Mouse (Mus musculus): ENCODE data around the gene Stmn1. TPM values are rescaled to one million over a fixed set of nuclear protein-coding genes. Genes with fewer than 3 reads are reported as not detected.
"Not testable (repeated sequence)": the region's sequence is repeated elsewhere in the genome, so short reads cannot be mapped to it uniquely, and the experiment has no call there.

The Stmn1 gene
- total RNA-seq, 2 experiments from 2014 or later = 50.0 to 79.2 TPM

GRCm38 (mm10) chr4:134483696-134484095 lies 15.6 kb downstream of the Stmn1 start:
- DNase-seq = no peak
- intact Hi-C loops (cut with DNase I) = no loop called here

GRCm38 (mm10) chr4:134484231-134484630 lies 16.1 kb downstream of the Stmn1 start:
- DNase-seq = no peak
- intact Hi-C loops (cut with DNase I) = no loop called here

DNA sequence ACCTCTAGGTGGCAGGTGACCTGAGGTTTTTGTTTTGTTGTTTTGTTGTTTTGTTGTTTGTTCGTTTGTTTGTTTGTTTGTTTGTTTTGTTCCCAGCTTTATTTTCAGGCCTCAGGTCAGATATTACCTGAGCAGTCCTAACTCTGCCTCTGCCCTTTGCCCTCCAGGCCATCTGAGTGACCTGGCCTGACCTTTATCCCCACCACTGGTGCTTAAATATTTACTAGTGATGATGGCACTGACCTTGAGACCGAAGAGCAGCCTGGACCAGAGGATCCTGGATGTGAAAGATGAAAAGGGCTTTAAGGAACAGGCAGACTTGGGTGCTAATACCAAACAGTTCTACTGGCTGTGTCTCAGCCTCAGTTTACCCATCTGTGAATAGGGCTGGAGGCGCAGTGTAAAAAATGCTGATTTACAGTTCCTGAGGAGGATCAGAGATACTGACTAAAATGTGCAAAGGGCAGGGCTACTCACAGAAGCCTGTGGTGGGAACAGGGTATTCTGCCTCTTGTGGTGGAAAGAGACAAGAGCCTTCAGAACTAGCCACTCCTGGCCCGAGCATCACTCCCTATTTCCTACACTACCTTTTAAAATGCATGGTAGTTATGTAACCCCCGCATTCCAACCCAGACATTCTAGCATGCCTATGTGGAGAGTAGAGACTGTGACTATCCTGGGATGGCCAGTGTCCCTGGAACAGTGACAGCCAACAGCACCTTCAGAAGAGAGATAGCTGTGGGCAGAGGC lies 17.2 kb downstream of the Stmn1 start:
- intact Hi-C loops (cut with DNase I) = no loop called here
- no peak for DNase-seq

- DNase-seq = no peak
Measured at GRCm38 (mm10) chr4:134488211-134488610, 20.1 kb downstream of the Stmn1 start.

GRCm38 (mm10) chr4:134489986-134490665 lies 22.0 kb downstream of the Stmn1 start:
- intact Hi-C loops (cut with DNase I) = no loop called here

More at GRCm38 (mm10) chr4:134488211-134488610, 20.1 kb downstream of the Stmn1 start:
- intact Hi-C loops (cut with DNase I) = no loop called here

DNA sequence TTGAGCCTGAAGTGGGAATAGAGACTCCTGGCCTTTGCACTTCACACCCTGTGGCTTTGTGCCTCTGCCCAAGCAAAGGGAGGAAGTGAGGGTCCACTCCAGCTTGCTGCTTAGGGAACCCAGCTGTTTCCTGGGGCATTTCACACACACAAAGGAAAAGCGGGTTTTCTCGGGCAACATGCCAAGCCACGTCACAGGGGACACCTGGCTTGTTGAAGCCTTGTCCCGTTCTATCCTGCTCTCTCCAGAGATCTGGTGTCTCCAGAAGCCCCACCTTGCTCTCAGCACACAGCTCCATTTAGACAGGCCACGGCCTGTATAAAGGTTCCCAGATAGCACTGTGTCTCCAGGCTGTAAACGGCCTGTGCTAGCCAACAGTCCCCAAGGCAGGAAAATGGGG lies 23.6 kb downstream of the Stmn1 start:
- intact Hi-C loops (cut with DNase I) = no loop called here
- peak in 1 of 2 experiments; percentile 42 for DNase-seq

More at GRCm38 (mm10) chr4:134489986-134490665, 22.0 kb downstream of the Stmn1 start:
- DNase-seq = no peak

GRCm38 (mm10) chr4:134494161-134494560 lies 26.0 kb downstream of the Stmn1 start:
- DNase-seq; intact Hi-C loops (cut with DNase I): not testable (repeated sequence)

- DNase-seq = no peak
- intact Hi-C loops (cut with DNase I) = no loop called here
Measured at GRCm38 (mm10) chr4:134494780-134495545, 26.8 kb downstream of the Stmn1 start.

- intact Hi-C loops (cut with DNase I) = no loop called here
- no peak for DNase-seq
Measured at GRCm38 (mm10) chr4:134495546-134495923, 27.4 kb downstream of the Stmn1 start.

DNA sequence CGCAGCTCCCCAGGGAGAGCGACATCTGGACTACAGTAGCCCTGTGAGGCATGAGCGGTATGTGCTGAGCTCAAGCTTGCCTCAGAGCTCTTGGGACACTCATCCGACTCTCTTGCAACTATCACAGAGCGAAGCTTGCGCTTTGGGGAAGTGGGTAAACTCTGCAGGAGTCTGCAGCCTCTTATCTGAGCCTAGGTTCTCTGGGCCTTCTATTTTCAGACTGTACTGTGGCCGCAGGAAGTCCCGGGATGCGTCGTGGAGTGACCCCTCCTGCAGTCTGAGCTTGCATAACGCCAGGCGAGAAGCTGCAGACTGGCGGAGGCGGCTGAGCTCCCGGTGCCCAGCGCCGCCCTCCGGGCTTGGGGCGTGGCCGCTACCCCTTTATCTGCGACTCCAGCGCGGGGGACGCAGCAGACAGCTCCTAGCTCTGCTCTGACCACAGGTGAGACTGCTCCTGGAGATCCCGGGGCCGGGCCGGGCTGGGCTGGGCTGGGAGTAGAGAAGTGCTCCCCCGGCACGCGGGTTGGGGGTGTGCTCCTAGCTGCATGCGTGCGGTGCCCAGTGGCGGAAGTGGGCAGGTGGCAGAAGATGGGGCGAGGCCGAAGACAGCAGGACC lies 28.6 kb downstream of the Stmn1 start, which contains the start of gene Paqr7:
Gene Paqr7, plus strand, starts transcription at position 103 of the 616 bp plus-strand sequence.
- intact Hi-C loops (cut with DNase I) = no loop called here
- DNase-seq = peak; percentile 79 to 80

DNA sequence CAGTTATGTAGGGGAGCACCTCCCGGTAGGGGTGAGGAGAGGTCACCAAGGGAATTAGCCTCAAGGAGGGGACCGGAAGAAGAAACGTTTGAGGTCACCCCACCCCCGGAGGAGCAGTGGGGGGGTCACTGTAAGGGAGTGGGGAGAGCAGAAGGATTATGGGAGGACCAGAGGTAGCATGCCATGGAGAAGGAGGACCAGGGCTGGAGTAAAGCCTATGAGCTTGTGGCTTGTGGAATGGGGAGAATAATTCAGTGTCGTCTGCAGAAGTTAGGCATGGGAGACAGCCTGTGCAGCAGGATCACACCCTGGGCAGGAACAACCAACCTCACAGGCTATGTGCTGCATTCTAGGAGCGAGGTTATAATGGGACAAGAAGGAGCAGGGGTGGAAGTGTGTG lies 29.1 kb downstream of the Stmn1 start:
- no peak for DNase-seq
- intact Hi-C loops (cut with DNase I) = no loop called here

GRCm38 (mm10) chr4:134497986-134498731 lies 30.0 kb downstream of the Stmn1 start:
- intact Hi-C loops (cut with DNase I) = no loop called here
- DNase-seq = no peak

- DNase-seq; intact Hi-C loops (cut with DNase I): not testable (repeated sequence)
Measured at GRCm38 (mm10) chr4:134498983-134499382, 30.9 kb downstream of the Stmn1 start.

GRCm38 (mm10) chr4:134501095-134501494 lies 33.0 kb downstream of the Stmn1 start:
- intact Hi-C loops (cut with DNase I) = no loop called here
- no peak for DNase-seq

GRCm38 (mm10) chr4:134503686-134504357 lies 35.7 kb downstream of the Stmn1 start:
- DNase-seq = no peak
- intact Hi-C loops (cut with DNase I) = no loop called here

DNA sequence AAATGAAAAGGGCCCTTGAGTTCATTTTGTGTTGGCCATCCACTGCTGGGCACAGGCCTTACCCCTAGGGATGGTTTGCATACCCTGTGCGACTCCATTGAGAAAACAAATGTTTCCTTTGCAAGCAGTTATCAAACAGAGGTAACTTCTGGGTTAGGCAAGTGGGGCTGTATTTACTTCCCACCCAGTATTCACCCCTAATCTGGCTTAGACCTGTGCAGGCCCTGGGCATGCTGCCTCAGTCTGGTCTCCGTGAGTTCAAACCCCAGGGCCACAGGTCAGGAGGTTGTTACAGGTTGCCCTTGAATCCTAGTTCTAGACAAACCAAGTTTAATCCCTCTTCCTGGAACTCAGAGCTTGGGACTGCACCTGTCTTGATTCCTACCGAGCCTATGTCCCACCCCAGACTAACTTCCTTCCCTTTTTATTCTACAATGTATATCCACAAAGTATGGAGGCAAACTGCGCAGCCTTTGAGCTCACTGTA lies 37.2 kb downstream of the Stmn1 start:
- intact Hi-C loops (cut with DNase I) = no loop called here
- DNase-seq = no peak

GRCm38 (mm10) chr4:134505966-134506594 lies 38.0 kb downstream of the Stmn1 start:
- no peak for DNase-seq
- intact Hi-C loops (cut with DNase I) = no loop called here

DNA sequence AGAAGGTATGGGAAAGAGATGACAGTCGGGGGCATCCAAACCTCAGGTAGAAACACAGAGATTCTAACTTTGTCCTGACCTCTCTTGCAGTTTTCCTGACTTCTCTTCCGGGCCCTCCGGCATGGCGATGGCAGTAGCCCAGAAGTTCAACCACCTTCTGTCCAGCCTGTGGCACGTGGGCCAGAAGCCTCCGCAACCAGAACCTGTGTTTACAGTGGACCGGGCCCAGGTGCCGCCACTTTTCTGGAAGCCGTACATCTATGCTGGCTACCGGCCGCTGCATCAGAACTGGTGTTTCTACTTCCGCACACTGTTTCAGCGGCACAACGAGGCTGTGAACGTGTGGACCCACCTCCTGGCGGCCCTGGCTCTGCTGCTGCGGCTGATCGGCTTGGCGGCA lies 38.6 kb downstream of the Stmn1 start:
- no peak for DNase-seq
- intact Hi-C loops (cut with DNase I) = no loop called here

GRCm38 (mm10) chr4:134510396-134510795 lies 42.3 kb downstream of the Stmn1 start:
- intact Hi-C loops (cut with DNase I) = no loop called here
- no peak for DNase-seq
